Mouse (Mus musculus) forebrain, embryonic 12.5 days (tissue): ENCODE measurements around the gene Ssr1. TPM values are rescaled to one million over a fixed set of nuclear protein-coding genes. Genes with fewer than 3 reads are reported as not detected.

Experiments used
- ATAC-seq: fragments of 200-750 bp; cut with Nextera tagmentation; 2 replicates; pipeline ENCODE4 v1.8.0; 2017; ENCODE audit warnings: moderate TSS enrichment; ENCODE audit not compliant: low FRiP score
- H3K27ac ChIP-seq: fragments of 300-500 bp; sonication (generic); 2 replicates; pipeline ENCODE4 v1.5.1; 2016; ENCODE audit warnings: mild to moderate bottlenecking
- H3K27me3 ChIP-seq: fragments of 300-500 bp; sonication (generic); 2 replicates; pipeline ENCODE4 v1.6.1; 2016; ENCODE audit warnings: mild to moderate bottlenecking
- H3K36me3 ChIP-seq: fragments of 300-500 bp; sonication (generic); replicated peaks from 2 replicates; pipeline ENCODE4 v1.6.1; 2016; ENCODE audit warnings: mild to moderate bottlenecking
- H3K4me1 ChIP-seq: fragments of 300-500 bp; sonication (generic); 2 replicates; pipeline ENCODE4 v1.6.1; 2016
- H3K4me2 ChIP-seq: fragments of 300-500 bp; sonication (generic); 2 replicates; pipeline ENCODE4 v1.6.1; 2016; ENCODE audit warnings: mild to moderate bottlenecking, moderate library complexity
- H3K4me3 ChIP-seq: fragments of 300-500 bp; sonication (generic); replicated peaks from 2 replicates; pipeline ENCODE4 v1.5.1; 2016; ENCODE audit warnings: mild to moderate bottlenecking
- H3K9ac ChIP-seq: fragments of 300-500 bp; sonication (generic); 2 replicates; pipeline ENCODE4 v1.6.1; 2016; ENCODE audit warnings: mild to moderate bottlenecking
- H3K9me3 ChIP-seq: fragments of 300-500 bp; sonication (generic); 2 replicates; pipeline ENCODE4 v1.6.1; 2016
- WGBS: fragments of 180-500 bp; shearing (Covaris S2); methylation state at CpG from one replicate; pipeline ENCODE4 v1.1.7; 2016; 5-methylcytosine and 5-hydroxymethylcytosine counted together
- polyA plus RNA-seq: library from polyadenylated mRNA; unstranded; fragments of >200 nt; fragmentation: Nextera tagmentation; extraction: Ambion mirVana; gene quantifications from 2 replicates; pipeline ENCODE4 v1.2.1, GENCODE M21; 2016

Gene Ssr1
- polyA plus RNA-seq = 94.0 and 110 TPM in 2 replicates

DNA sequence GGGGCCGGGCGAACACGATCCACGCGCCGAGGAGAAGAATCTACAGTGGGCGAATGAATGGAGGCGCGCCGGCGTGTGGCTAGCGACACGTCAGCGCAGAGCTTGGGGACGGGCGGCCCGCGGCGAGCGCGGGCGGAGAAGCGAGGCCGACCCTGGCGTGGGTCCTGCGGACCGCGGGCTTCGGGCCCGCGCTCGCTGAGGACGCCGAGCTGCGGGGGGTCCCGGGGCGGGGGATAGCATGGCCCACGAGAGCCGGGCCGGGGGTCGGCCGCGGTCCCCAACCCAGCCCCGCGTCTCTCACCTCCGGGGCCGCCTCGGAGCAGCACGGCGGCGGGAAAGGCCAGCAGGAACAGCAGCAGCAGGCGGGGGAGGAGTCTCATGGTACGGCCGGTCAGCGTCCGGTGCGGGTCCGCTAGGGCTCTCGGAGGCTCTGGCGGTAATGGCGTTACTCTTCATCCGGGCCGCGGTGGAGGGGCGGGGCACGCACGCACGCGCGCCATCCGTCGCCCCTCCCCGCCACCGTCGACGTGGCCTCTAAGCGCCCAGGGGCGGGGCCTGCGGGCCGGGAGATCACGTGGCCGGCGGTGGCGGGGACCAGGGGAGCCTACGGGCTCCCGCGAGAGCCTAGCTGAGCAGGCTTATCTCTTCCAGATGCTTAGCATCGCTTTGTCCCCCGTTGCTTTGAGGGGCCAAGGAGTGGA, at the start of gene Ssr1:
Gene Ssr1, minus strand, starts transcription at position 514 of the 701 bp plus-strand sequence.
- ATAC-seq = peak; percentile 99
- H3K4me3 ChIP-seq = peak within 1 kb of the TSS; percentile 96
- H3K36me3 ChIP-seq = peaks cover 28% of the 10 kb centered on the region
- under 1% methylated on average over 72 of the region's 89 CpGs for WGBS
- H3K4me1 ChIP-seq = peaks cover 8% of the 10 kb centered on the region
- H3K4me2 ChIP-seq = peak within 1 kb of the TSS; percentile 73
- peak within 1 kb of the TSS; percentile 94 for H3K27ac ChIP-seq
- H3K9me3 ChIP-seq = no peaks in the 10 kb centered on the region
- peak within 1 kb of the TSS; percentile 95 for H3K9ac ChIP-seq
- H3K27me3 ChIP-seq = 0 out of 2 replicates have a peak, but pooled peaks cover 3% of the 10 kb centered on the region

DNA sequence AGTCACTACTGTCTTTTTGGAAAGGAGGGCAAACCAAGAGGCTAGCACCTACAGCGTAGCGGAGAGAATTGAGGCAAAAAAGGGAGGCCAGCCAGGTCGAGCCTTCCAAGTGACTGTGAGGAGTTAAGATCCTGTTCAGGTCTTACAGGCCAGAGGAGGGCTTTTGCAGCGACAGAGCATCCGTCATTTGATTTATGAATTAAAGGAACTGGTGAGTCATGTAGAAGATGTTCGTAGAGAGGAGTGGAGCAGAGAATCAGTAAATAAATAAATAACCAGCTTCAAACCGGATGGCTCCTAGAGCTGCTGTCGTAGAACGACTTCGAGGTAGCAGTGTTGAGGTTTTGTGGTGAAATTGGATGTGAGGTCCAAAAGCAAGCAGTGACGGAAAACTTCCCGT, 43.8 kb upstream of the Ssr1 start:
- Histone ChIP-seq H3K27me3 (no peaks in the 10 kb centered on the region; the same call in 1 of the 2 replicates), H3K9ac (peak overlapping the region; percentile 75), H3K36me3 (peaks cover 27% of the 10 kb centered on the region), H3K27ac (no peak overlapping the region), H3K4me2 (peak overlapping the region; percentile 86), H3K4me1 (peaks cover 16% of the 10 kb centered on the region), H3K9me3 (no peaks in the 10 kb centered on the region), H3K4me3 (peak overlapping the region; percentile 70)
- no peak for ATAC-seq
- 60% methylated on average over 12 of the region's 12 CpGs for WGBS

DNA sequence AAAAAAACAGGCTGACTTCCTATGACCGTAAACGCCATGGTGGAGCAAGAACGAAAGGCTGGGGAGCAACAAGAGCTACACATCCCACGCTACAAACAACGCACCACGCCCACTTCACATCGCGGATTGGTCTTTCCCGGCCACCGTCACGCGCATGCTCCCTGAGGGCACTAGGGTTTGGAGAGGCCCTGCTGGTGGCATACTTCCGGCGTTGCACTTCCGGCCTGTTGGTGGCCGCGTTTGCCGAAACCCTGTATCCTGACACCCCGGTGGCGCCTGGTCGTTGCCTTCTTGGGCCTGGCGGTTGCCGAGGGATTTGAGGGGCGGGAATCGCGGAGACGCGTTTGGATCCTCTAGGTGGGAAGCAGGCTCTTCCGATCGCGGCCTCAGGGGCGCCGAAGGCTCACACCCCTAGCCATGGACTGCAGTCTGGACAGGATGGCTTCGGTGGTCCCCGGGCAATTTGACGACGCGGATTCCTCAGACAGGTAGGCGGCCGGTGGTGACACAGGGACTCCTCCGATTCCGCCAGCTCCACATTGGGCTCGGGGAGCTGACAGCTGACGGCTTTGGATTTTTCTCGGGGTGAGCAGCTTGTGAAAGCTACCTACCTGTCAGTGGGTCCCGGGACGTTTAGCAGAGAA, 43.1 kb upstream of the Ssr1 start, which contains the start of gene Cage1:
Gene Cage1, minus strand, starts transcription at position 26 of the 644 bp plus-strand sequence.
- H3K27ac ChIP-seq = peak within 1 kb of the TSS; percentile 54
- H3K36me3 ChIP-seq = peaks cover 22% of the 10 kb centered on the region
- peak within 1 kb of the TSS; percentile 86 for H3K4me2 ChIP-seq
- WGBS = under 1% methylated on average over 47 of the region's 47 CpGs
- peaks cover 16% of the 10 kb centered on the region for H3K4me1 ChIP-seq
- H3K9me3 ChIP-seq = no peaks in the 10 kb centered on the region
- H3K4me3 ChIP-seq = peak within 1 kb of the TSS; percentile 70
- H3K27me3 ChIP-seq = no peaks in the 10 kb centered on the region; the same call in 1 of the 2 replicates
- peak; percentile 95 for ATAC-seq
- peak within 1 kb of the TSS; percentile 75 for H3K9ac ChIP-seq

GRCm38 (mm10) chr13:38036343-38037043, 42.5 kb upstream of the Ssr1 start, which contains the start of gene Riok1:
TSS of gene Riok1 (plus strand) at chr13:38036995.
- peaks cover 15% of the 10 kb centered on the region for H3K36me3 ChIP-seq
- peaks cover 16% of the 10 kb centered on the region for H3K4me1 ChIP-seq
- no peaks in the 10 kb centered on the region for H3K9me3 ChIP-seq
- H3K27ac ChIP-seq = peak within 1 kb of the TSS; percentile 54
- 12% methylated on average over 37 of the region's 37 CpGs for WGBS
- H3K9ac ChIP-seq = peak within 1 kb of the TSS; percentile 75
- H3K27me3 ChIP-seq = no peaks in the 10 kb centered on the region; the same call in 1 of the 2 replicates
- peak; percentile 71 for ATAC-seq
- peak within 1 kb of the TSS; percentile 86 for H3K4me2 ChIP-seq
- H3K4me3 ChIP-seq = peak within 1 kb of the TSS; percentile 70

DNA sequence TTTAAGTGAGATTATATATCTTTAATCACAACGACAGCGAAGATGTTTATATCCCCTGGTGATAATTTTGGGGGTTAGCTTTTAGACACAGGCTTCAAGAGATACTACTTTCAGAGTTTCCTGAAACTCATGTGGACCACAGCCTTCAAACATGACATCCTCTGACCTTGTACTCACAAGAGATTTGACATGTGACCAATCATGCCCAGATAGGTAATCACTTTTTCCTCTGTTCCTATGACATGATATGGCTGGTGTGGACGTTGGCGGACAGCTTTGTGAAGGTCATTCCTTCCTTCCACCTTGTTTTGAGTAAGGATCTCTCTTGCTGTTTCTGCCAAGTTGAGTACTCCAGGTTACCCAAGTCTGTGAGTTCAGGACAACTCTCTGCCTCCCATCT, 34.4 kb upstream of the Ssr1 start:
- 0 out of 2 replicates have a peak, but pooled peaks cover 3% of the 10 kb centered on the region for H3K27me3 ChIP-seq
- WGBS = 92% methylated on average over 4 of the region's 4 CpGs
- H3K9me3 ChIP-seq = no peaks in the 10 kb centered on the region
- H3K4me2 ChIP-seq = no peak overlapping the region
- no peak overlapping the region for H3K4me3 ChIP-seq
- H3K9ac ChIP-seq = no peak overlapping the region
- no peak overlapping the region for H3K27ac ChIP-seq
- no peaks in the 10 kb centered on the region for H3K4me1 ChIP-seq
- ATAC-seq = no peak
- no peaks in the 10 kb centered on the region for H3K36me3 ChIP-seq

- H3K9ac ChIP-seq = no peak overlapping the region
- WGBS = 62% methylated on average over 6 of the region's 6 CpGs
- no peaks in the 10 kb centered on the region for H3K9me3 ChIP-seq
- no peak for ATAC-seq
- no peak overlapping the region for H3K4me2 ChIP-seq
- H3K27me3 ChIP-seq = 0 out of 2 replicates have a peak, but pooled peaks cover 3% of the 10 kb centered on the region
- no peaks in the 10 kb centered on the region for H3K4me1 ChIP-seq
- no peak overlapping the region for H3K4me3 ChIP-seq
- H3K36me3 ChIP-seq = no peaks in the 10 kb centered on the region
- no peak overlapping the region for H3K27ac ChIP-seq
Observed at GRCm38 (mm10) chr13:38027618-38028248, 33.7 kb upstream of the Ssr1 start.

- Histone ChIP-seq H3K36me3 (no peaks in the 10 kb centered on the region), H3K27me3 (0 out of 2 replicates have a peak, but pooled peaks cover 3% of the 10 kb centered on the region), H3K9ac (no peak overlapping the region), H3K9me3 (no peaks in the 10 kb centered on the region), H3K4me2 (no peak overlapping the region), H3K27ac (no peak overlapping the region), H3K4me3 (no peak overlapping the region), H3K4me1 (no peaks in the 10 kb centered on the region)
- no peak for ATAC-seq
- 37% methylated on average over 4 of the region's 4 CpGs for WGBS
Observed at GRCm38 (mm10) chr13:38025874-38026273, 31.9 kb upstream of the Ssr1 start.

DNA sequence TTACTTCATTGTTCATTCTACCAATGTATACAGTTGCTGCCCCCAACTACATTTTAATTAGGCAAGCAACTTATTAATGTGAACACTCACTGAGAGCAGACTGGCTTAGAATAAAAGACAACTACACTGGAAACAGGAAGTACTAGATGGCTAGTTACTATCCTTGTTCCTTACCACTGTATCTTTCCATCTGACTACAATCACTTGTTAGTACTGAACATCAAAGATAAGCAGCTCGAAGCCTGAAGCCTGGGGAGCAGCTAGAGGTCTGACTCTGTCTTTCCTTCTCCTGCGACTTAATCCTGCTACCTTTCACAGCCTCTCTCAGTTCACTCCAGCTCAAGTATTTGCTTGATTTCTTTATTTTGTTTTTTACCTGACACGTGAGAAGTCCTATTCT, 24.8 kb upstream of the Ssr1 start:
- Histone ChIP-seq H3K4me1 (no peaks in the 10 kb centered on the region), H3K4me2 (no peak overlapping the region), H3K27ac (no peak overlapping the region), H3K9me3 (no peaks in the 10 kb centered on the region), H3K9ac (no peak overlapping the region), H3K4me3 (no peak overlapping the region), H3K27me3 (no peaks in the 10 kb centered on the region), H3K36me3 (no peaks in the 10 kb centered on the region)
- 74% methylated on average over 3 of the region's 3 CpGs for WGBS
- no peak for ATAC-seq

- Histone ChIP-seq H3K36me3 (no peaks in the 10 kb centered on the region), H3K4me1 (no peaks in the 10 kb centered on the region), H3K4me3 (no peak overlapping the region), H3K4me2 (no peak overlapping the region), H3K9me3 (no peaks in the 10 kb centered on the region), H3K9ac (no peak overlapping the region), H3K27ac (no peak overlapping the region), H3K27me3 (no peaks in the 10 kb centered on the region)
- ATAC-seq = no peak
- WGBS = 93% methylated on average over 4 of the region's 4 CpGs
Observed at GRCm38 (mm10) chr13:38015591-38015990, 21.6 kb upstream of the Ssr1 start.

- Histone ChIP-seq H3K4me3 (no peak overlapping the region), H3K9ac (no peak overlapping the region), H3K9me3 (no peaks in the 10 kb centered on the region), H3K36me3 (no peaks in the 10 kb centered on the region), H3K27ac (no peak overlapping the region), H3K4me2 (no peak overlapping the region), H3K4me1 (no peaks in the 10 kb centered on the region), H3K27me3 (no peaks in the 10 kb centered on the region)
- 81% methylated on average over 5 of the region's 5 CpGs for WGBS
- ATAC-seq = no peak
Observed at GRCm38 (mm10) chr13:38012436-38012835, 18.4 kb upstream of the Ssr1 start.

DNA sequence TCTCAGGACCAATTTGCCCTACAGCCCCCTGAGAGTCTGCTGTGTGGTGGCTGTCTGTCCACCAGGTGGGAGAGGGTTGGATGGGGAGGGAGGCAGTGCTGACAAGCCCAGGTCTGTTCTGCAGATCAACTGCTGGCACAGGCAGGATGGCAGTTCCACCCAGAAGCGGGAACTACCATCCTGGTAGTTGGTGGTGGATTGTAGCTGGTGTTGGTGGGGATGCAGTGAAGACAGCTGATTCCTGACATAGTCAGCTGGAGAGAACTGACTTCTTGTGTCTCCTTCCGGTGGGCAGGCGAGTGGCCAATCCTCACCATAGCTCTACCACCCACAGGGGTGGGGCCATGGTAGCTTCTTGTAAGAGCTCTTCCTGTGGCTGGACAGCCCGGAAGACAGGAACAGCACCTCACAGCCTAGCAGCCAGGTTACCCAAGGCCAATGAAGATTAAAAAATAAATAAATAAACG, 16.5 kb upstream of the Ssr1 start:
- no peak overlapping the region for H3K27ac ChIP-seq
- no peak for ATAC-seq
- H3K4me3 ChIP-seq = no peak overlapping the region
- H3K4me1 ChIP-seq = no peaks in the 10 kb centered on the region
- H3K9ac ChIP-seq = no peak overlapping the region
- H3K4me2 ChIP-seq = no peak overlapping the region
- no peaks in the 10 kb centered on the region for H3K36me3 ChIP-seq
- 83% methylated on average over 5 of the region's 5 CpGs for WGBS
- no peaks in the 10 kb centered on the region for H3K9me3 ChIP-seq
- H3K27me3 ChIP-seq = no peaks in the 10 kb centered on the region
